Mouse (Mus musculus): ENCODE results near the gene Dhrs4.

The Dhrs4 gene

DNA sequence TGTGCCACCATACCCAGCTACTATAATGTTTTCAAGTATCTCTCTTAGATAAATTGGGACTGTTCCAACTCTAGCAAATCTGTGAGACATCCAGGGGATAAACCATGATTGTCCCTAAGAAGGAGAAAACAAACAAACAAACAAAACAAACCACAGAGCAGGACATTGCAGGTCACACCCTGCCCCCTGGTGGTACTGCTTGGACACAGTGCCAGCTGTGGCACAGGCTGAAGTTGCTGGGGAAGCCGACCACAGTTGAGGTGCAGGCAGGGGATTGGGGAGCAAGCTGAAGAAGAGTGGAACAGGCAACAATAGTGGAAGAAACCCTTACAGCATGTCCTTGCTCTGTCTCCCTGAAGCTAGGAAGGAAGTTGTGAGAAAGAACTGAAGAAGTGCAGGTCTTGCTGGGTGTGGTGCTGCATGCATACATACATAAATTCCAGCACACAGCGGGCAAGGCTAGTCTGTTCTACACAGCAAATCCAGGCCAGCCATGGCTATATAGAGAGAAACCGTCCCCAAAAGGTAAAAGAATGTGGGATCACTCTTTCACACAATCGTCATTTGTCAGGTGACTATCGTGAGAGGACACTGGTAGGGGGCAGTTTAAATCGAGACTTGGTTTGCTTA is 57.7 kb downstream of the Dhrs4 start:
- DNase-seq (ENCODE audit: low spot score): no peak
